Mouse (Mus musculus): ENCODE measurements around the gene Arhgap23.

GRCm38 (mm10) chr11:97418834-97419539, 3.7 kb downstream of the Arhgap23 start:
- TF ChIP-seq CTCF (IDR thresholded peaks at IDR 0.05; ENCODE audit: extremely low read depth, insufficient read length, insufficient replicate concordance, low read depth, low read length) (no peak), POLR2A (IDR thresholded peaks at IDR 0.05; ENCODE audit: low read depth, low read length) (no peak)
